Mouse (Mus musculus) hindbrain, embryonic 10.5 days (tissue): ENCODE data around the gene C1qtnf2. TPM values are rescaled to one million over a fixed set of nuclear protein-coding genes. Genes with fewer than 3 reads are reported as not detected.

ENCODE experiments used
- DNase-seq: peaks from one replicate; pipeline ENCODE4 v3.0.0-alpha.2; 2017; ENCODE audit warnings: low spot score
- H3K27ac ChIP-seq: fragments of 300-500 bp; sonication (generic); 2 replicates; pipeline ENCODE4 v1.5.1; 2016; ENCODE audit warnings: mild to moderate bottlenecking, moderate library complexity
- H3K27me3 ChIP-seq: fragments of 300-500 bp; sonication (generic); 2 replicates; pipeline ENCODE4 v1.6.1; 2016; ENCODE audit warnings: mild to moderate bottlenecking; ENCODE audit not compliant: poor library complexity, insufficient read depth, severe bottlenecking
- H3K36me3 ChIP-seq: fragments of 300-500 bp; sonication (generic); 2 replicates; pipeline ENCODE4 v1.6.1; 2016; ENCODE audit warnings: mild to moderate bottlenecking, moderate library complexity
- H3K4me1 ChIP-seq: fragments of 300-500 bp; sonication (generic); replicated peaks from 2 replicates; pipeline ENCODE4 v1.6.1; 2016; ENCODE audit warnings: mild to moderate bottlenecking
- H3K4me3 ChIP-seq: fragments of 300-500 bp; sonication (generic); 2 replicates; pipeline ENCODE4 v1.5.1; 2016; ENCODE audit warnings: mild to moderate bottlenecking, moderate library complexity
- H3K9me3 ChIP-seq: fragments of 300-500 bp; sonication (generic); 2 replicates; pipeline ENCODE4 v1.6.1; 2016; ENCODE audit warnings: mild to moderate bottlenecking, moderate library complexity
- WGBS: fragments of 180-500 bp; shearing (Covaris S2); methylation state at CpG from one replicate; pipeline ENCODE4 v1.1.7; 2016; 5-methylcytosine and 5-hydroxymethylcytosine counted together
- polyA plus RNA-seq: library from polyadenylated mRNA; unstranded; fragments of >200 nt; fragmentation: Nextera tagmentation; extraction: Ambion mirVana; gene quantifications from 2 replicates; pipeline ENCODE4 v1.2.1, GENCODE M21; 2016

C1qtnf2 gene
- polyA plus RNA-seq, 1 experiment from 2014 or later: 1.3 TPM

- WGBS: 94% methylated on average over 25 of the region's 25 CpGs
These were observed 10.9 kb upstream of the C1qtnf2 start for GRCm38 (mm10) chr11:43463204-43463603.

GRCm38 (mm10) chr11:43470118-43470517 lies 4.0 kb upstream of the C1qtnf2 start:
- Histone ChIP-seq H3K27me3 (peaks cover 14% of the 10 kb centered on the region), H3K36me3 (no peaks in the 10 kb centered on the region), H3K27ac (no peak overlapping the region), H3K9me3 (no peaks in the 10 kb centered on the region), H3K4me1 (peaks cover 18% of the 10 kb centered on the region), H3K4me3 (no peak overlapping the region)
- DNase-seq: no peak
- WGBS: 66% methylated on average over 5 of the region's 5 CpGs

More at GRCm38 (mm10) chr11:43463204-43463603, 10.9 kb upstream of the C1qtnf2 start:
- no peaks in the 10 kb centered on the region for H3K4me1 ChIP-seq
- H3K36me3 ChIP-seq: no peaks in the 10 kb centered on the region
- no peak overlapping the region for H3K4me3 ChIP-seq
- no peak overlapping the region for H3K27ac ChIP-seq
- peaks cover 7% of the 10 kb centered on the region for H3K9me3 ChIP-seq
- no peaks in the 10 kb centered on the region for H3K27me3 ChIP-seq
- DNase-seq: no peak

GRCm38 (mm10) chr11:43470881-43471820 lies 2.9 kb upstream of the C1qtnf2 start:
- peaks cover 19% of the 10 kb centered on the region for H3K27me3 ChIP-seq
- peaks cover 18% of the 10 kb centered on the region for H3K4me1 ChIP-seq
- WGBS: 67% methylated on average over 6 of the region's 6 CpGs
- no peaks in the 10 kb centered on the region for H3K36me3 ChIP-seq
- no peak for DNase-seq
- H3K27ac ChIP-seq: no peak overlapping the region
- no peak overlapping the region for H3K4me3 ChIP-seq
- no peaks in the 10 kb centered on the region for H3K9me3 ChIP-seq

GRCm38 (mm10) chr11:43473115-43473514 lies 961 bp upstream of the C1qtnf2 start:
- Histone ChIP-seq H3K36me3 (no peaks in the 10 kb centered on the region), H3K27me3 (peaks cover 19% of the 10 kb centered on the region), H3K4me1 (peaks cover 18% of the 10 kb centered on the region), H3K27ac (no peak overlapping the region), H3K4me3 (no peak overlapping the region), H3K9me3 (no peaks in the 10 kb centered on the region)
- 80% methylated on average over 1 of the region's 1 CpGs for WGBS
- no peak for DNase-seq

- Histone ChIP-seq H3K4me3 (peak overlapping the region; percentile 49), H3K9me3 (no peaks in the 10 kb centered on the region), H3K27me3 (peaks cover 19% of the 10 kb centered on the region), H3K27ac (peak overlapping the region; percentile 74; the same call in 1 of the 2 replicates), H3K36me3 (no peaks in the 10 kb centered on the region), H3K4me1 (peaks cover 18% of the 10 kb centered on the region)
- DNase-seq: no peak
- WGBS: 59% methylated on average over 15 of the region's 15 CpGs
These were observed 346 bp upstream of the C1qtnf2 start for GRCm38 (mm10) chr11:43473635-43474224.

GRCm38 (mm10) chr11:43479376-43479775 lies 5.3 kb downstream of the C1qtnf2 start:
- H3K9me3 ChIP-seq: no peaks in the 10 kb centered on the region
- H3K27ac ChIP-seq: no peak overlapping the region
- 88% methylated on average over 3 of the region's 3 CpGs for WGBS
- H3K4me1 ChIP-seq: peaks cover 21% of the 10 kb centered on the region
- H3K4me3 ChIP-seq: no peak overlapping the region
- H3K27me3 ChIP-seq: peaks cover 9% of the 10 kb centered on the region
- no peak for DNase-seq
- H3K36me3 ChIP-seq: no peaks in the 10 kb centered on the region

- no peaks in the 10 kb centered on the region for H3K36me3 ChIP-seq
- H3K9me3 ChIP-seq: no peaks in the 10 kb centered on the region
- no peak overlapping the region for H3K27ac ChIP-seq
- peaks cover 5% of the 10 kb centered on the region for H3K27me3 ChIP-seq
- DNase-seq: no peak
- H3K4me3 ChIP-seq: no peak overlapping the region
- peaks cover 26% of the 10 kb centered on the region for H3K4me1 ChIP-seq
- 58% methylated on average over 5 of the region's 5 CpGs for WGBS
These were observed 6.5 kb downstream of the C1qtnf2 start for GRCm38 (mm10) chr11:43480561-43480960.

GRCm38 (mm10) chr11:43481672-43482522 lies 7.8 kb downstream of the C1qtnf2 start:
- 70% methylated on average over 3 of the region's 3 CpGs for WGBS
- Histone ChIP-seq H3K27ac (no peak overlapping the region), H3K36me3 (no peaks in the 10 kb centered on the region), H3K9me3 (no peaks in the 10 kb centered on the region), H3K4me3 (no peak overlapping the region), H3K4me1 (peaks cover 28% of the 10 kb centered on the region), H3K27me3 (0 out of 2 replicates have a peak, but pooled peaks cover 3% of the 10 kb centered on the region)
- DNase-seq: no peak

- H3K27ac ChIP-seq: peak overlapping the region; percentile 51; the same call in 1 of the 2 replicates
- DNase-seq: no peak
- WGBS: 49% methylated on average over 6 of the region's 6 CpGs
These were observed 9.2 kb downstream of the C1qtnf2 start for GRCm38 (mm10) chr11:43483122-43483792.

GRCm38 (mm10) chr11:43484057-43484456 lies 10.0 kb downstream of the C1qtnf2 start:
- Histone ChIP-seq H3K36me3 (no peaks in the 10 kb centered on the region), H3K27me3 (0 out of 2 replicates have a peak, but pooled peaks cover 3% of the 10 kb centered on the region), H3K9me3 (no peaks in the 10 kb centered on the region), H3K4me3 (no peak overlapping the region), H3K4me1 (peaks cover 28% of the 10 kb centered on the region), H3K27ac (0 out of 2 replicates have a peak overlapping the region, but pooled peaks have one; percentile 45)
- 78% methylated on average over 4 of the region's 4 CpGs for WGBS
- DNase-seq: no peak

More at GRCm38 (mm10) chr11:43483122-43483792, 9.2 kb downstream of the C1qtnf2 start:
- Histone ChIP-seq H3K36me3 (no peaks in the 10 kb centered on the region), H3K4me3 (no peak overlapping the region), H3K27me3 (0 out of 2 replicates have a peak, but pooled peaks cover 3% of the 10 kb centered on the region), H3K4me1 (peaks cover 28% of the 10 kb centered on the region), H3K9me3 (no peaks in the 10 kb centered on the region)

- peak; percentile 24 for DNase-seq
- H3K4me1 ChIP-seq: peaks cover 28% of the 10 kb centered on the region
- H3K36me3 ChIP-seq: no peaks in the 10 kb centered on the region
- H3K27ac ChIP-seq: 0 out of 2 replicates have a peak overlapping the region, but pooled peaks have one; percentile 45
- no peak overlapping the region for H3K4me3 ChIP-seq
- H3K27me3 ChIP-seq: 0 out of 2 replicates have a peak, but pooled peaks cover 3% of the 10 kb centered on the region
- H3K9me3 ChIP-seq: no peaks in the 10 kb centered on the region
- 37% methylated on average over 11 of the region's 11 CpGs for WGBS
These were observed 10.6 kb downstream of the C1qtnf2 start for GRCm38 (mm10) chr11:43484652-43485051.

GRCm38 (mm10) chr11:43485855-43486254 lies 11.8 kb downstream of the C1qtnf2 start:
- no peak overlapping the region for H3K27ac ChIP-seq
- no peak for DNase-seq
- no peaks in the 10 kb centered on the region for H3K36me3 ChIP-seq
- WGBS: 91% methylated on average over 9 of the region's 9 CpGs
- no peak overlapping the region for H3K4me3 ChIP-seq
- no peaks in the 10 kb centered on the region for H3K9me3 ChIP-seq
- peaks cover 28% of the 10 kb centered on the region for H3K4me1 ChIP-seq
- H3K27me3 ChIP-seq: 0 out of 2 replicates have a peak, but pooled peaks cover 3% of the 10 kb centered on the region
